Mouse (Mus musculus) kidney, postnatal 0 days (tissue): Measurements from ENCODE around the gene Agrp. TPM values are rescaled to one million over a fixed set of nuclear protein-coding genes. Genes with fewer than 3 reads are reported as not detected.

Source experiments
- ATAC-seq: fragments of 200-750 bp; cut with Nextera tagmentation; replicated peaks from 2 replicates; pipeline ENCODE4 v1.8.0; 2017; ENCODE audit warnings: low read depth, moderate number of reproducible peaks, moderate TSS enrichment, moderate library complexity; ENCODE audit not compliant: low FRiP score
- DNase-seq: peaks from one replicate; pipeline ENCODE4 v3.0.0-alpha.2; 2016; ENCODE audit warnings: low spot score
- H3K27ac ChIP-seq: fragments of 300-500 bp; sonication (generic); 2 replicates; pipeline ENCODE4 v1.5.1; 2014; ENCODE audit warnings: mild to moderate bottlenecking
- H3K27me3 ChIP-seq: fragments of 300-500 bp; sonication (generic); 2 replicates; pipeline ENCODE4 v1.6.1; 2014; ENCODE audit warnings: low read length, mixed read lengths; ENCODE audit not compliant: insufficient read depth
- H3K36me3 ChIP-seq: fragments of 300-500 bp; sonication (generic); 2 replicates; pipeline ENCODE4 v1.6.1; 2014; ENCODE audit warnings: low read length, mixed read lengths; ENCODE audit not compliant: insufficient read depth
- H3K4me1 ChIP-seq: fragments of 300-500 bp; sonication (generic); replicated peaks from 2 replicates; pipeline ENCODE4 v1.6.1; 2014; ENCODE audit warnings: antibody characterized with exemption, low read length, mixed read lengths; ENCODE audit not compliant: insufficient read depth
- H3K4me2 ChIP-seq: fragments of 300-500 bp; sonication (generic); 2 replicates; pipeline ENCODE4 v1.6.1; 2014; ENCODE audit warnings: mild to moderate bottlenecking, low read length, moderate library complexity, mixed read lengths
- H3K4me3 ChIP-seq: fragments of 300-500 bp; sonication (generic); replicated peaks from 2 replicates; pipeline ENCODE4 v1.5.1; 2014; ENCODE audit warnings: low read depth, low read length
- H3K9ac ChIP-seq: fragments of 300-500 bp; sonication (generic); 2 replicates; pipeline ENCODE4 v1.6.1; 2014; ENCODE audit warnings: low read depth, low read length
- H3K9me3 ChIP-seq: fragments of 300-500 bp; sonication (generic); replicated peaks from 2 replicates; pipeline ENCODE4 v1.6.1; 2016; ENCODE audit warnings: low read length, inconsistent platforms, mixed read lengths
- CTCF ChIP-seq: IDR thresholded peaks from 2 replicates; pipeline ENCODE4 v1.5.1; 2016; ENCODE audit warnings: antibody characterized with exemption, low read depth, mild to moderate bottlenecking, moderate library complexity
- WGBS: fragments of 180-500 bp; shearing (Covaris S2); extraction: QIAGEN DNeasy Blood & Tissue Kit; methylation state at CpG from one replicate; pipeline ENCODE4 v1.1.7; 2014; 5-methylcytosine and 5-hydroxymethylcytosine counted together
- polyA plus RNA-seq: library from polyadenylated mRNA; unstranded; fragments of >200 nt; fragmentation: Nextera tagmentation; extraction: Ambion mirVana; gene quantifications from 2 replicates; pipeline ENCODE4 v1.2.1, GENCODE M21; 2015

The Agrp gene
- polyA plus RNA-seq, 1 experiment from 2014 or later = 0.61 TPM

DNA sequence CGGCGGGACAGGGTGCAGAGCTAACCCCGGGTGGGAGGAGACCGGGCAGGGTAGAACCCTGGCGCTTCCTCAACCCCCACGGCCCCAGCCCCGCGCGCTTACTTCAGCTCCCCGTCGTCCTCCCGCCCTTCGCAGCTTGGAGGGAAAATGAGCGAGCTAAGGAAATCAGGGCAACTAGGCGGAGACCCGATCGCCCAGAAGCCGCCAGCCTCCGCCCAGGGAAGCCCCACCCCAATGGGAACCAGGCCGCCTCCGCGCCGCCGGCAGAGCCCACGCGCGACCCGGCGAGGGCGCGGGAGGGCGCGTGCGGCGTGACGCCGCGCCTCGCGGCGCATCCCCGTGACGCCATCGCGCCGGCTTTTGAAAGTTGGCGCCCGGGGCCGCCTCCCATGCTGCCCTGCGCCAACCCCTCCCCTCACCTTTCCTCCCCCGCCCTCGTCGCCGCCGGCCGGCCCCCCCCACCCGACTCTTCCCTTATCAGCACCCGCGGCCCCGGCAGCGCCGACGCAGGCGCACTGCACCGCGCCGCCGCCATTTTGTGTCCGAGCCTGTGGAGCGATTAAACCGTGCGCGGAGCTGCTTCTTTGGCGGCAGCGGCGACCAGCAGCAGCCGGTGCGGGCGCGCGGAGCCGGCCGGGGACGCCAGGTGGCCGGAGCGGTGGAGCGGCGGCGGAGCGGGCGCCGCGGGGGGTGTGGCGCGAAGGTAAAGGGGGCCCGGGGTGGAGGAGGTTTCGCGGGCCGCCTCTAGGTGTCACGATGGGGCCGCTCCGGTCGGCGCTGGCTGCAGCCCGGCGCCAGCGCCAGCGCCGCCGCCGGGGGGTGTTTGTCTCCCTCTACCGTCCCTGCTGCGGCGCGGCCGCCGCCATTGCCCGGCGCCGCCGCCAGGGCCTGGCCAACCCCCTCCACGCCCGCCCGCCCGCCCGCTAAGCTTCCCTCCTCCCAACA is 903 bp downstream of the Agrp start, which contains the start of gene Ctcf:
Gene Ctcf, plus strand, starts transcription at position 551 of the 945 bp plus-strand sequence.
- Histone ChIP-seq H3K4me1 (peaks cover 8% of the 10 kb centered on the region), H3K9ac (peak within 1 kb of the TSS; percentile 99), H3K9me3 (no peaks in the 10 kb centered on the region), H3K4me3 (peak within 1 kb of the TSS; percentile 91), H3K27ac (peak within 1 kb of the TSS; percentile 100), H3K36me3 (no peaks in the 10 kb centered on the region), H3K4me2 (peak within 1 kb of the TSS; percentile 91), H3K27me3 (no peaks in the 10 kb centered on the region)
- TF ChIP-seq CTCF = peak; percentile 50
- WGBS = under 1% methylated on average over 84 of the region's 126 CpGs
- peak; percentile 94 for ATAC-seq
- peak; percentile 94 for DNase-seq

DNA sequence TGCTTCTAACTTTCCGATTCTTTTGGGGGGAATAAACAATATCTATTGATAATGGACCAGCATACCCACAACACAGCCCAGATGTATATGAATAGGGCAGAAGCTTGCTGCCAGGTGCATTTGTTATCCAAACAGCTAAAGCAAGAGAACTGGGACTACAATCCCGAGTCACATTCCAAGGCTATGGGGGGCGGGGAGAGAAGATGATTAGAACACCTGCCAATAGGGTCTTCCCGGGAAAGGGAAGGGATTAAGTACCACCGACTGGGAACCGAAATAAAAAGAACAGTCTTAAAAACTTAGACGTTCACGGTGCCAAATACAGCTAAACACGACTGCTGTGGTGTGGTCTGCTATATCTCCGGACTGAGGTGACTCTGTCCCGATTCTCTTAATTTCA is 1.7 kb downstream of the Agrp start:
- Histone ChIP-seq H3K27ac (peak overlapping the region; percentile 100), H3K4me2 (peak overlapping the region; percentile 91), H3K9ac (peak overlapping the region; percentile 99), H3K9me3 (no peaks in the 10 kb centered on the region), H3K4me1 (peaks cover 8% of the 10 kb centered on the region), H3K4me3 (peak overlapping the region; percentile 91), H3K27me3 (no peaks in the 10 kb centered on the region), H3K36me3 (no peaks in the 10 kb centered on the region)
- peak; percentile 5 for DNase-seq
- TF ChIP-seq CTCF = no peak
- 5% methylated on average over 11 of the region's 11 CpGs for WGBS
- no peak for ATAC-seq

DNA sequence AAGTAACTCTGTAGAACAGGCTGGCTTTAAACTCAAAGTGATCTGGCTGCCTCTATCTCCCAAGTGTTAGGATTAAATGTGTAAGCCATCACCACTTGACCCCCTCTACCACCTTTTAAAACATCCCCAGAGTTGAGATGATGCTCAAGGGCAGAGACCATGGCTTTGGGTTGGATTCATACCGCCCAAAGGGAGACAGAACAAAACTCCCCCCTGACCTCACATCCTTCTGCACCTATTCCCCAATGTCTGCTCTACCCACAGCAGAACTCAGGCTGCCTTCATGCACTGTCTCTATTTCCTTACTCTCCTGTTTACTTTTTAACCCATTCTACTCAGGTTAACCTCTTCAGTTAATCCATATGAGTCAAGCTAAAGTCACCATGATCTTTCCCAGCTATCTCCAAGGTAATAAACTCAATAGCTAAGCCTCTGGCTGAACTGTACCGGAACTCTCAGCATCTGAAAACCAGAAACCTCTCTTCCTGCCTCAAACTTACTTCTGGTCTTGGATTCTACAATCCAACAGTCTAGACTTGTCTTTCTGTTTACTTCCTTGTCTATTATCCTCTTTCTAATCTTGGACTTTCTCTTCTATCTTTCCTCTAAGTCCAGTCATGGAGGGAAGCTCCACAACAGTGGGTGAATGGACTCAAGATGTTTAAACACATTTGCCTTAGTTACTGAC is 2.3 kb downstream of the Agrp start:
- peaks cover 8% of the 10 kb centered on the region for H3K4me1 ChIP-seq
- ATAC-seq (no peak), DNase-seq (no peak)
- H3K27me3 ChIP-seq = no peaks in the 10 kb centered on the region
- H3K4me3 ChIP-seq = peak overlapping the region; percentile 91
- H3K36me3 ChIP-seq = no peaks in the 10 kb centered on the region
- no peak overlapping the region for H3K9ac ChIP-seq
- H3K27ac ChIP-seq = no peak overlapping the region
- H3K9me3 ChIP-seq = no peaks in the 10 kb centered on the region
- H3K4me2 ChIP-seq = peak overlapping the region; percentile 91
- 77% methylated on average over 2 of the region's 2 CpGs for WGBS
- TF ChIP-seq CTCF = no peak

DNA sequence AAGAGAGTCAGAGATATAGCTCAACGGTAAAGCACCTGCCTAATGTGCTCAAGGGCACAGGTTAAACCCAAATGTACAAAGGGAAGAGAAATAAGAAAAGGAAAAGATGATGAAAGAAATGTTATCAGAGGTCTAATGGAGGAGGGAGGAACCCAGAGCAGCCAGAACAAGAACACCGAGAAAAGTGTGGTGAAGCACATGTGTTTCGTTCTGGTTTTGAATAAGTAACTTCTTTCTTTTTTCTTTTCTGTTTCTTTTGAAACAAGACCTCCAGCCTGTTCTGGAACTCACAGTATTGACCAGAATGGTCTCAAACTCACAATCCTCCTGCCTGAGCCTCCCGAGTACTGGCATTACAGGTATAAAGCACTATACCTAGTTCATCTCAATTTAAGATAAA is 7.9 kb downstream of the Agrp start:
- Histone ChIP-seq H3K4me2 (no peak overlapping the region), H3K4me1 (no peaks in the 10 kb centered on the region), H3K9ac (no peak overlapping the region), H3K36me3 (no peaks in the 10 kb centered on the region), H3K9me3 (no peaks in the 10 kb centered on the region), H3K4me3 (no peak overlapping the region), H3K27ac (no peak overlapping the region), H3K27me3 (no peaks in the 10 kb centered on the region)
- ATAC-seq = no peak
- no peak for DNase-seq
- 91% methylated on average over 4 of the region's 4 CpGs for WGBS
- no peak for TF ChIP-seq CTCF

DNA sequence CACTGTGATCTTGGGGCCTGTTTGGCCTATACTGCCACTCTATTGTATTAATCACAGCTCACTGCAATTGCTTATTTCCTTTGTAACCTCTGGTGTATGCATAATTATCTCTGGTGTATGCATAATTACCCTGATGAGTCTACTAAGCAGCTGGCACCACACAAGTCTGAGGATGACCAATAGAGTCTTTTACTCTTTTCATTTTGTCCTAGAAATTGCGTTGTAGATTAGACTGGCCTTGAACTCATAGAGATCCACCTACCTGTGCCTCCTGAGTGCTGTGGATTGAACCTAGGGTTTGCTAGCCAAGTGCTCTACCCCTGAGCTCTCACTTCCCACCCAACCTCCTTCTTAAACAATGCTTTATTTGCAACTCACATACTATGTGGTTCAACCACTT is 11.1 kb downstream of the Agrp start:
- Histone ChIP-seq H3K36me3 (peaks cover 8% of the 10 kb centered on the region; the same call in 1 of the 2 replicates), H3K9me3 (no peaks in the 10 kb centered on the region), H3K27me3 (no peaks in the 10 kb centered on the region), H3K4me2 (no peak overlapping the region), H3K4me1 (peaks cover 22% of the 10 kb centered on the region), H3K4me3 (no peak overlapping the region), H3K27ac (no peak overlapping the region), H3K9ac (no peak overlapping the region)
- WGBS = 90% methylated on average over 1 of the region's 1 CpGs
- no peak for TF ChIP-seq CTCF
- ATAC-seq (no peak), DNase-seq (no peak)

DNA sequence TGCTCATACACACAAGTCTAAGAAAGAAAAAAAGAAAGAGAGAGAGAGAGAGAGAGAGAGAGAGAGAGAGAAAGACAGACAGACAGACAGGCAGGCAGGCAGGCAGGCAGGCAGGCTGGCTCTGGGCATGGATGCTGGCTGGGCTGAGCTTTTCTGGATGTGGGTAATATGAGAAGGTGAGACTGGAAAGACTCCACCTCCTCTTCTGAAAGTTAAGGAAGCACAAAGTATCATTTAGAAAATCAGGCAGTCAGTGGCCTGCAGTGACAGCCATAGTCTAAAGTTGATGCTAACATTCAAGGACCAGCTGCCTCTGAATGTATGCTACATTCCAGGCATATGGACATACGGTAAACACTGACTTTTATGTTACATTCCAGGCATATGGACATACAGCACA is 12.4 kb downstream of the Agrp start:
- DNase-seq = peak; percentile 43
- ATAC-seq = no peak

More for the DNA sequence above, 12.4 kb downstream of the Agrp start:
- no peak overlapping the region for H3K4me3 ChIP-seq
- no peak overlapping the region for H3K9ac ChIP-seq
- peaks cover 21% of the 10 kb centered on the region for H3K36me3 ChIP-seq
- H3K27ac ChIP-seq = peak overlapping the region; percentile 56
- H3K9me3 ChIP-seq = no peaks in the 10 kb centered on the region
- no peak for TF ChIP-seq CTCF
- WGBS = 38% methylated on average over 1 of the region's 1 CpGs
- no peaks in the 10 kb centered on the region for H3K27me3 ChIP-seq
- no peak overlapping the region for H3K4me2 ChIP-seq
- peaks cover 22% of the 10 kb centered on the region for H3K4me1 ChIP-seq
